Mouse (Mus musculus) liver, postnatal 0 days (tissue): ENCODE data around the gene Senp2. TPM values are rescaled to one million over a fixed set of nuclear protein-coding genes. Genes with fewer than 3 reads are reported as not detected.
A peak's percentile ranks its signal among the peaks of the same experiment; 100 is the strongest.

Experiments used
- ATAC-seq: fragments of 200-750 bp; cut with Nextera tagmentation; 2 replicates; pipeline ENCODE4 v1.8.0; 2017; ENCODE audit warnings: mild to moderate bottlenecking, moderate library complexity
- DNase-seq: peaks from one replicate; pipeline ENCODE4 v3.0.0-alpha.2; 2016
- H3K27ac ChIP-seq: fragments of 300-500 bp; sonication (generic); 2 replicates; pipeline ENCODE4 v1.5.1; 2014; ENCODE audit warnings: antibody characterized with exemption, moderate library complexity, mild to moderate bottlenecking, low read depth
- H3K27me3 ChIP-seq: fragments of 300-500 bp; sonication (generic); 2 replicates; pipeline ENCODE4 v1.6.1; 2014; ENCODE audit warnings: low read length, control low read depth, mixed read lengths; ENCODE audit not compliant: insufficient read depth
- H3K36me3 ChIP-seq: fragments of 300-500 bp; sonication (generic); replicated peaks from 2 replicates; pipeline ENCODE4 v1.6.1; 2014; ENCODE audit warnings: mild to moderate bottlenecking, control low read depth, low read length, moderate library complexity, mixed read lengths; ENCODE audit not compliant: insufficient read depth
- H3K4me1 ChIP-seq: fragments of 300-500 bp; sonication (generic); 2 replicates; pipeline ENCODE4 v1.6.1; 2014; ENCODE audit warnings: antibody characterized with exemption, mild to moderate bottlenecking, control low read depth; ENCODE audit not compliant: insufficient read depth
- H3K4me2 ChIP-seq: fragments of 300-500 bp; sonication (generic); 2 replicates; pipeline ENCODE4 v1.6.1; 2014; ENCODE audit warnings: low read depth, mild to moderate bottlenecking, low read length, moderate library complexity, mixed read lengths
- H3K4me3 ChIP-seq: fragments of 300-500 bp; sonication (generic); 2 replicates; pipeline ENCODE4 v1.5.1; 2014; ENCODE audit warnings: low read depth, low read length
- H3K9ac ChIP-seq: fragments of 300-500 bp; sonication (generic); replicated peaks from 2 replicates; pipeline ENCODE4 v1.6.1; 2014; ENCODE audit warnings: mild to moderate bottlenecking, moderate library complexity
- H3K9me3 ChIP-seq: fragments of 300-500 bp; sonication (generic); 2 replicates; pipeline ENCODE4 v1.6.1; 2016; ENCODE audit warnings: mild to moderate bottlenecking, control low read depth, low read length, mixed read lengths
- CTCF ChIP-seq: sonication (generic); IDR thresholded peaks from 2 replicates; pipeline ENCODE4 v1.5.1; 2016; ENCODE audit warnings: antibody characterized with exemption, low read depth
- EP300 ChIP-seq: IDR thresholded peaks from 2 replicates; pipeline ENCODE4 v1.6.1; 2016; ENCODE audit warnings: antibody characterized with exemption, low read depth, mild to moderate bottlenecking
- WGBS: fragments of 180-500 bp; shearing (Covaris S2); extraction: QIAGEN DNeasy Blood & Tissue Kit; methylation state at CpG from one replicate; pipeline ENCODE4 v1.1.7; 2014; ENCODE audit not compliant: insufficient replicate concordance; 5-methylcytosine and 5-hydroxymethylcytosine counted together
- polyA plus RNA-seq: library from polyadenylated mRNA; unstranded; fragments of >200 nt; fragmentation: Nextera tagmentation; extraction: Ambion mirVana; gene quantifications from 2 replicates; pipeline ENCODE4 v1.2.1, GENCODE M21; 2015

Gene Senp2
- 14.1 and 15.5 TPM in 2 replicates for polyA plus RNA-seq

GRCm38 (mm10) chr16:22009099-22009584 is at the start of gene Senp2:
Gene Senp2 (plus strand): TSS chr16:22009484.
- peak; percentile 100 for DNase-seq
- Histone ChIP-seq H3K36me3 (0 out of 2 replicates have a peak, but pooled peaks cover 3% of the 10 kb centered on the region), H3K4me2 (peak within 1 kb of the TSS; percentile 92), H3K9me3 (no peaks in the 10 kb centered on the region), H3K27ac (peak within 1 kb of the TSS; percentile 91), H3K4me3 (peak within 1 kb of the TSS; percentile 91), H3K27me3 (no peaks in the 10 kb centered on the region), H3K9ac (peak within 1 kb of the TSS; percentile 98), H3K4me1 (peaks cover 12% of the 10 kb centered on the region)
- ATAC-seq = peak; percentile 96
- TF ChIP-seq EP300 = no peak
- under 1% methylated on average over 45 of the region's 45 CpGs for WGBS

GRCm38 (mm10) chr16:21965576-21965975 is 43.7 kb upstream of the Senp2 start:
- no peak for TF ChIP-seq CTCF
- TF ChIP-seq EP300 = no peak
- no peaks in the 10 kb centered on the region for H3K9me3 ChIP-seq
- no peaks in the 10 kb centered on the region for H3K4me1 ChIP-seq
- 66% methylated on average over 3 of the region's 3 CpGs for WGBS
- no peak for DNase-seq
- no peaks in the 10 kb centered on the region for H3K27me3 ChIP-seq
- H3K4me3 ChIP-seq = no peak overlapping the region
- no peak overlapping the region for H3K4me2 ChIP-seq
- ATAC-seq = no peak
- H3K27ac ChIP-seq = no peak overlapping the region
- no peak overlapping the region for H3K9ac ChIP-seq
- no peaks in the 10 kb centered on the region for H3K36me3 ChIP-seq

GRCm38 (mm10) chr16:21969874-21970273 is 39.4 kb upstream of the Senp2 start:
- DNase-seq (no peak), ATAC-seq (no peak)
- no peak for TF ChIP-seq EP300
- no peak for TF ChIP-seq CTCF
- H3K4me2 ChIP-seq = no peak overlapping the region
- H3K4me1 ChIP-seq = no peaks in the 10 kb centered on the region
- no peaks in the 10 kb centered on the region for H3K27me3 ChIP-seq
- H3K9me3 ChIP-seq = no peaks in the 10 kb centered on the region
- H3K4me3 ChIP-seq = no peak overlapping the region
- H3K27ac ChIP-seq = no peak overlapping the region
- H3K9ac ChIP-seq = no peak overlapping the region
- H3K36me3 ChIP-seq = no peaks in the 10 kb centered on the region
- 64% methylated on average over 4 of the region's 5 CpGs for WGBS

- no peaks in the 10 kb centered on the region for H3K36me3 ChIP-seq
- no peak overlapping the region for H3K4me3 ChIP-seq
- H3K27me3 ChIP-seq = no peaks in the 10 kb centered on the region
- H3K4me1 ChIP-seq = no peaks in the 10 kb centered on the region
- TF ChIP-seq EP300 (no peak), CTCF (no peak)
- H3K9me3 ChIP-seq = no peaks in the 10 kb centered on the region
- DNase-seq = no peak
- no peak overlapping the region for H3K27ac ChIP-seq
- no peak for ATAC-seq
- no peak overlapping the region for H3K9ac ChIP-seq
- no peak overlapping the region for H3K4me2 ChIP-seq
- WGBS = 70% methylated on average over 6 of the region's 6 CpGs
These were observed 38.7 kb upstream of the Senp2 start for GRCm38 (mm10) chr16:21970536-21970935.

GRCm38 (mm10) chr16:21971446-21971845 is 37.8 kb upstream of the Senp2 start:
- no peaks in the 10 kb centered on the region for H3K36me3 ChIP-seq
- TF ChIP-seq EP300 = no peak
- no peak for TF ChIP-seq CTCF
- ATAC-seq = no peak
- H3K4me3 ChIP-seq = no peak overlapping the region
- 0 out of 2 replicates have a peak, but pooled peaks cover 5% of the 10 kb centered on the region for H3K27me3 ChIP-seq
- WGBS = 82% methylated on average over 4 of the region's 4 CpGs
- DNase-seq = no peak
- H3K9ac ChIP-seq = no peak overlapping the region
- no peak overlapping the region for H3K27ac ChIP-seq
- H3K4me1 ChIP-seq = no peaks in the 10 kb centered on the region
- H3K9me3 ChIP-seq = no peaks in the 10 kb centered on the region
- no peak overlapping the region for H3K4me2 ChIP-seq

GRCm38 (mm10) chr16:21976203-21976602 is 33.1 kb upstream of the Senp2 start:
- Histone ChIP-seq H3K4me1 (no peaks in the 10 kb centered on the region), H3K9me3 (no peaks in the 10 kb centered on the region), H3K4me3 (no peak overlapping the region), H3K27me3 (0 out of 2 replicates have a peak, but pooled peaks cover 5% of the 10 kb centered on the region), H3K27ac (no peak overlapping the region), H3K4me2 (no peak overlapping the region), H3K36me3 (no peaks in the 10 kb centered on the region), H3K9ac (no peak overlapping the region)
- no peak for ATAC-seq
- 8% methylated on average over 16 of the region's 16 CpGs for WGBS
- TF ChIP-seq EP300 (no peak), CTCF (no peak)
- no peak for DNase-seq
